Mouse (Mus musculus) liver, adult 2 months (tissue): ENCODE measurements around the gene Cyb5r1.

Experiments used
- CTCF ChIP-seq: fragments of 200-500 bp; IDR thresholded peaks from 2 replicates; pipeline ENCODE4 v1.5.1; 2011; ENCODE audit warnings: low read depth, low read length, control low read depth
- POLR2A ChIP-seq: fragments of 200-500 bp; IDR thresholded peaks from 2 replicates; pipeline ENCODE4 v1.6.1; 2011; ENCODE audit warnings: low read length, control low read depth; ENCODE audit not compliant: insufficient read depth; ENCODE audit errors: extremely low read depth

DNA sequence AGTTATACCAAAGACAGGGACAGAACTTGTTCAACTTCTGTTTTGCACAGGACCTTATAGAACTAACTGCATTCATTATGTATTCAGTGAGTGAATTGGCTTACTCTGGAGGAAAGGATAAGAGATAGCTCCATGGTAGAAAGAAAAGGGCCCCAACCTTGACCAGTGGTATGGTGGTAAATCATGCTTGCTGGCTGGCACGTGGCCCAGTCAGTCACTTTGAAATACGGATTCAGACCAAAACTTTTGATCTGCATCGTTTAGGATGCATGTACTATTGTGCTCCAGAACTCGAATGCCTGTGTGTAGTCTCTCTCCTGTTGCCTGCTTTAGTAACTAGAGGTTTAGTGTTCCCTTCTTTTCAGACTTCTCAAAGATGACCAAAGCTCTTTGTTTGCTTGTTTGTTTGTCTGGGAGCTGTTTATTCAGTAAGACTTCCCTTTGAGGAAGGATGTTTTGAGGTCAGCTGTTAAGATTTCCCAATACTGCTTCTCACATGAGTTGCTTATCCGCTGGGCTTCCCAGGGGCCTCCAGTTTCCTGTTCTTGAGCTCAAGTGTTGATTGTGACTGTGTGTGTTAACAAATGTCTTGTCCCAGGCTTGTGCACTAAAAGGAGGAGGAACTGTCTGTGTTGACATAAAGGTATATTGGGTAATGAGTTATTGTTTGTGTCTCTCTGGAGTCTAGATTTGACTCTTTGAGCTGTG, 14.5 kb downstream of the Cyb5r1 start:
- no peak for TF ChIP-seq CTCF
- no peak for TF ChIP-seq POLR2A
